Mouse (Mus musculus): Measurements from ENCODE around the gene Slc38a10. TPM values are rescaled to one million over a fixed set of nuclear protein-coding genes. Genes with fewer than 3 reads are reported as not detected.

Gene Slc38a10
- 10 to 100 TPM; 81.0 to 82.4 TPM for total RNA-seq (2021)
- long read RNA-seq, experiment 1, full-length matches to known transcripts = 42 of 111 reads
- long read RNA-seq, experiment 1, partial matches to known transcripts = 10 of 111 reads
- long read RNA-seq, experiment 1, other reads (novel, unspliced or antisense) = 59 of 111 reads
- long read RNA-seq, experiment 2, full-length matches to known transcripts = 20 of 68 reads
- long read RNA-seq, experiment 2, partial matches to known transcripts = 6 of 68 reads
- long read RNA-seq, experiment 2, other reads (novel, unspliced or antisense) = 42 of 68 reads

DNA sequence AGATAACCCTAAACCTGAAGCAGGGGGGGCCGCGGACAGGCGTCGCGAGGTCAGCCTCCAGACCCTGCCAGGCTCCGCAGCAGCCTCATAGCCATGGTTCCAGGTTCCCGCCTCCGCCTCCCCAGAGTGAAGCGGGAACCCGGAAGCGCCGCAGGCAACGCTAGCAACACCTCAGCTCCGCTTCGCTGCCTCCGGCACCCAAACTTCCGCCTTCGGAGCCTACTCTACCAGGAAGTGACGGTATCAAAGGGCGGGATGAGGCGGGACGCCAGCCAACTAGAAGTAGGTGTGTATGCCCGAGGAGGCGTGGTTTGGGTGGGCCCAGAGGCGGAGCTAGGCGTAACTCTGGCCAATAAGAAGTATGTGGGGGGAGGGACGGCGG lies at the start of gene Slc38a10:
Gene Slc38a10 (minus strand): TSS at position 234 of the 382 bp plus-strand sequence.
- DNase-seq (ENCODE audit: extremely low spot score in 1 of 2, low spot score in 2 of 2) = peak; percentile 99
- no peak for TF ChIP-seq CTCF (IDR thresholded peaks at IDR 0.05)
- H3K4me3 ChIP-seq = peak within 1 kb of the TSS; percentile 81
- peak within 1 kb of the TSS; percentile 88 for H3K27ac ChIP-seq
- intact Hi-C loops (cut with DNase I) = no loop called here

DNA sequence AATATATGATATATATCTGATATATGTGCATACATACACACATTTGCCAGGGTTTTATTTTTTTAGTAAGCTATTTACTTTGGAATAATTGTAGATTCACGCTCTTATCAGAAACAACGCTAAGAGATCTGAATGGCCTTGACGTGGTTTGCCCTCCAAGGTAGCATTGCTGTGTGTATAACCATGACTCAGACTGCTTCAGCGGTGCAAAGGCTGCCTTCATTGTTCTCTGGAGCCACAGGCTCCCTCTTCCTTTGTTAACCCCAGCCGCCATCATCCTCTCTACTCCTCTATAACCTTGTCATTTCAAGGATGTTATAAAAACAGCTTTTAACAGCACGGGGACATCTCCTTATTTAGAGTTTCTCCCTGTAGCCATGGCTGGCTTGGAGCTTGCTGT lies 49.5 kb upstream of the Slc38a10 start:
- no peak for TF ChIP-seq CTCF (IDR thresholded peaks at IDR 0.05)
- Histone ChIP-seq H3K4me3 (no peak overlapping the region), H3K27ac (no peak overlapping the region)
- DNase-seq (ENCODE audit: extremely low spot score in 1 of 2, low spot score in 2 of 2) = no peak
- intact Hi-C loops (cut with DNase I) = no loop called here

DNA sequence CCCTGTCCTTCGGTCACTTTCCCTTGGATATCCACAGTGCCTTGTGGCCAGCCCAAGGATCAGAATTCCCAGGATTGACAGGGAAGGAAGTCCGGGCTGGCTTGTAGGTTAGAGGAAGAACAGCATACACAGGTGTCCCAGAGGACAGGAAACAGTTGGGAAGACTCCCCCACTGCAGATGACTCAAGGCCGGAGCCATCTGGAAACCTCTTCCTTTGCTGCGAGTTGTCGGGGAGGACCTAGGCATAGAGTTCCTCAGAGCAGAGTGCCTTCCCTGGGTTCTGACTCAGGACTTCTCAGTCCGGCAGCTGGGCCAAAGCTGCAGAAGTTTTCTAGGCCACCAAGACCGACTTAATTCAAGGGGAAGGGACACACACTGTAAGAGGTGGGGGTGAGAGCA lies 48.6 kb upstream of the Slc38a10 start:
- H3K27ac ChIP-seq = no peak overlapping the region
- no peak for DNase-seq (ENCODE audit: extremely low spot score in 1 of 2, low spot score in 2 of 2)
- TF ChIP-seq CTCF (IDR thresholded peaks at IDR 0.05) = no peak
- no peak overlapping the region for H3K4me3 ChIP-seq
- intact Hi-C loops (cut with DNase I) = no loop called here

DNA sequence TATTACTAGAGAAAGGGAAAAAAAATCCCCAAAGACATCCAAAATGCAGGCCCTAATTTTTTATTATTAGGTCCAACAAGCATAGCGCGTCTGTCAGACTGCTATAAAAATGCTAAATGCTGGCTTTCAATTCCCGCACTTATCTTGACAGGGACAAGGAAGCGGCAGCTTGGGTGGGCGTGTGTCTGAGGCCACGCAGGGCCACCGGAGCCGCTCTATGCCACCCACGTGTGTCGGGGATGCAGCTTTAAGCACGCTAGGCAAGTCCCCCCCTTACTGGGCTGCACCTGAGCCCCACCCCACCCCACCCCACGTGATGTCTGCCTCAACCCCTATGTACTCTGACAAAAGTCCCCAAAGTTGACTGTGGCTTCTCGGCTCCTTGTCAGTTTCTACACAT lies 47.7 kb upstream of the Slc38a10 start:
- intact Hi-C loops (cut with DNase I) = no loop called here
- no peak for TF ChIP-seq CTCF (IDR thresholded peaks at IDR 0.05)
- Histone ChIP-seq H3K4me3 (no peak overlapping the region), H3K27ac (no peak overlapping the region)
- no peak for DNase-seq (ENCODE audit: extremely low spot score in 1 of 2, low spot score in 2 of 2)

DNA sequence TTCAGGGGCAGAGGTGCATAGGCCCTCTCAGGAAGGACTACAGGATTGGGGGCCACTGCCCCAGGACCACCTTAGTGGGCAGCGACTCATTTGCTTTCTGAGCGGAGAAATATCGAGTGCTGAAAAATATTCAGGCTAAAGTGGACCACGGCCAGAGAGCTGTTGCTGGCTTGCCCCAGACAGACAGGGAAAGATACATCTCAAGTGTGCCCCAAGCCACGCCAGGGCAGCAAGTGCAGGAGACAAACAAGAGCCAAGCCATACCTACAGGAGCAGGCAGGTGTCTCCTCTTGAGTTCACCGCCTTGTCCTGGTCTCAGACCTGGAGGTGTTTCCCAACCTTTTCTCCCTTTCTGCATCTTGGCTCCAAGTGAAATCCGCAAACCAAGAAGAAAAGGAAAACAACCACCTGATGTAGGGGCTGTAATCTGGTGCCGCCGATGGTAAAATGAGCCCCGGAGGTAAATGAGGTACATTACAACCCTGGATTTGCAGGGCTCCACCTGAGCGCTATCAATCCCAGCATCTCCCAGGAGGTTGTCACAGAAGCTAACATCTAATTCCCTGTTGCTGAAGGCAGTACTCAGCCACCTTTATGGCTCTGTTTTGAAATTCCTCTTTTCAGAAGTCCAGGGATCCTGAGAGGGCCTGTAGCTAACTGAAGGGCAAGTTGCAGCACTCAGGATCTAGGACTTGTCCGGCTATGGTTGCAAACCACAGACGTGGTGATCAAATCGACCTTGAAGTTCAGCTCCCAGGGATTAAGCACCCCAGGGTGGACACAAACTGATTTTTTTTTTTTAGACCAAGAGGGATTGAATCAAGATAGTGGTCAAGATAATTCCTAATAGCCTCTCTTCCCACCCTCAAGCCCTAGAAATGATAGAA lies 39.6 kb upstream of the Slc38a10 start:
- no peak for DNase-seq (ENCODE audit: extremely low spot score in 1 of 2, low spot score in 2 of 2)
- TF ChIP-seq CTCF (IDR thresholded peaks at IDR 0.05) = no peak
- H3K4me3 ChIP-seq = peak overlapping the region; percentile 79; the same call in 1 of the 2 replicates
- intact Hi-C loops (cut with DNase I) = no loop called here
- peak overlapping the region; percentile 73; the same call in 1 of the 2 replicates for H3K27ac ChIP-seq

DNA sequence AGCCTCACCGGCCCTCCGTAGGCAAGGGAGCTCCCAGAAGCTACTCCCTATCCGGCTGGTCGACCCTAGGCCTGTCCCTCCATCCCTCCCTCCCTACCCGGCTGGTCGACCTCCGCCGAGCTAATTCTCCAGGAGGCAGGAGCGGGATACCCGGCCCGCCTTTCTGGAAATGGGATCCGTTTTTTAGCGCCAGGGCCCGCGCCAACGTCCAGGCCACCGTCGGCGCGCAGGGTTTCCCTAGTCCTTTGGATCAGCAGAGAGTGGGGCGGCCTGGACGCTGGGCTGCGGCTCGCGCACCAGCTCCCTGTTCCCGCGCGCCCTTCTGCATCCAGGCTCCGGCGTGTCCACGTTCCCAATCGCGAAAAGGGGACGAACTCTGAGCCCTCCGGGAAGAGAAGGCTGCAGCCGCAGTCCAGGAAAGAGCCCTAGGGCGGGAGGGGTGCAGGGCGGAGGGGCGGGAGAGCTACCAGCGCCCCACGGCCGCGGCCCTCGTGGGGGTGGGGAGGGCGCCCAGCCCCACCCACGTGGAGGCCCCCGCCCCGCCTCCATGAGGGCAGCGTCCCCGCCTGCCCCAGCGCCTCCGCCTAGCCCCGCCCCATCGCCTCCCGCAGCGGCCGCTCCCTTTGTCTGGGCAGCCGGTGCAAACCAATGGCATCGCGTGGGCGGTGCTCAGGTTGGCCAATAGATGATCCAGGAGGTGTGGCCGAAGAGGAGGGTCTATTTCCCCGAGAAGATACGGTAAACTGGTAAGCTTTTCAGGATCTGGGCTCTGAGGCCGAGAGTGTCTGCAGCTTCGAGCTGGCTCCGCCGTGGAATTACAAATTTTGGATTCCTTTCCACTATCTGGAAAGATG lies 38.5 kb upstream of the Slc38a10 start:
- H3K4me3 ChIP-seq = peak overlapping the region; percentile 79
- no peak for TF ChIP-seq CTCF (IDR thresholded peaks at IDR 0.05)
- intact Hi-C loops (cut with DNase I) = loop anchor here (1.0 to 2.0 kb wide), 2 partner anchors 72 to 117 kb away; no protein-coding TSS in a partner anchor
- peak; percentile 97 to 98 for DNase-seq (ENCODE audit: extremely low spot score in 1 of 2, low spot score in 2 of 2)
- H3K27ac ChIP-seq = peak overlapping the region; percentile 95

DNA sequence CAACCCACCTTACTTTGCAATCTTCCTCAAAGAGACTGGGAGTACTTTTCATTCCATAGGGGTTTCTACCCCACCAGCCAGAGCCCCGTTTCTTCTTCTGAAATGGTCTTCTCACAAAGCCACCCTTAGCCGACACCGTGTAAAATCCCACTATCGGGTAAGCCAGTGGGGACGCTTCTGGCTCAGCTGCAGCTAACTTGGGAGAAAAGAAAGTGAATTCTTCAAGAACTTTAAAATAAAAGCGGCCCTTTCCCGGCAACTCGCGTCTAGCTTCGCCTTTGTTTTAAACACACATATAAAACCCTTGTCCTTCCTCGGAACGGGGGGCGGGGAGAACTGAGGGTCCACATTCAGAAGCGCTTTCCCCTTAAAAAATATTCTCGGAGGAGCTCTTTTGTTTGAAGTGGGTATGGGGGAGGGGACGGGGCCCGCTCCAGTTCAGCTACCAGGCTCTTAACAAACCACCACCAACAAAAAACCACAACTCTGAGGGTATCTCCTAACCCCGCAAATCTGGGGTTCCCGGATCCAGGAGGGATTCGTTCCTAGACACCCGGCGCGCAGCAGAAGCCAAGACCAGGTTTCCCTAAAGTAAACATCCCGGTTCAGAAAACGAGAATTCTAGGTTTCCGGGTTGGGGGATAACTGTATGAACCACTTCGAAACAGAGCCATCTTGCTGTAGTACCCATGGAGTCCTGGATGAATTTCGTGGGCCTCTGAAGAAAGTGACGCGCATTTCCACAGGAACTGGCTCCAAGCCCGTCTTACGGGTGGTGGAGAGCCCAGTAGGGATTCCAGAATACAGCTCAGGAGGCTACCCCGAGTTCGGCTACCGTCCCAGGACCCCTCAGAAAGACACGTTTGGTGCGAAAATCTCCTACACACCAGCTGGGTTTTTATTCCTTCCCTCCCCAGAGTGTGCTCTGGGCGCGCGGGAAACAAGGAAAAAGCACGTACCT lies 37.6 kb upstream of the Slc38a10 start:
- intact Hi-C loops (cut with DNase I) = loop anchor here (1.0 to 2.0 kb wide), 3 partner anchors 48 to 118 kb away; no protein-coding TSS in a partner anchor
- DNase-seq (ENCODE audit: extremely low spot score in 1 of 2, low spot score in 2 of 2) = peak; percentile 44 to 49
- TF ChIP-seq CTCF (IDR thresholded peaks at IDR 0.05) = no peak
- Histone ChIP-seq H3K4me3 (peak overlapping the region; percentile 79), H3K27ac (peak overlapping the region; percentile 95)

DNA sequence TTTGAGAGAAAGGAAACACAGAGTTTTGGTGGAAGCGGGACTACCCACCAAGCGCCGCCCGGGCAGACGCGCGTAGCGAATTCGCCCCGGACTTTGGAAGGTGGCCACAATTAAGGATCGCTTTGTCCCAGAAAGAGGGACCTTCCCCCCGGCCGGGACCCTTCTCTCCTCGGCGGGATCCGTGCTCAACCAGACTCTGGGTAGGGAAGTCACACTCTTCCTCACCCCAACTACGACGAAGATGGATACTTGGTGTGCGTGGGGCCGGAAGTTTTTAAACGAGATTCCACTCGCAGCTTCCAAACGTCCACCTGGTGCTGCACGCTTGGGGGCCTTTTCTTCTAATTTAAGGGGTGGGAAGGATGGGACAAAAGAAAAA lies 36.9 kb upstream of the Slc38a10 start:
- Histone ChIP-seq H3K4me3 (peak overlapping the region; percentile 79), H3K27ac (peak overlapping the region; percentile 95)
- TF ChIP-seq CTCF (IDR thresholded peaks at IDR 0.05) = no peak
- intact Hi-C loops (cut with DNase I) = loop anchor here (1.0 to 2.0 kb wide), 2 partner anchors 48 to 119 kb away; no protein-coding TSS in a partner anchor
- DNase-seq (ENCODE audit: extremely low spot score in 1 of 2, low spot score in 2 of 2) = peak; percentile 33 to 35

DNA sequence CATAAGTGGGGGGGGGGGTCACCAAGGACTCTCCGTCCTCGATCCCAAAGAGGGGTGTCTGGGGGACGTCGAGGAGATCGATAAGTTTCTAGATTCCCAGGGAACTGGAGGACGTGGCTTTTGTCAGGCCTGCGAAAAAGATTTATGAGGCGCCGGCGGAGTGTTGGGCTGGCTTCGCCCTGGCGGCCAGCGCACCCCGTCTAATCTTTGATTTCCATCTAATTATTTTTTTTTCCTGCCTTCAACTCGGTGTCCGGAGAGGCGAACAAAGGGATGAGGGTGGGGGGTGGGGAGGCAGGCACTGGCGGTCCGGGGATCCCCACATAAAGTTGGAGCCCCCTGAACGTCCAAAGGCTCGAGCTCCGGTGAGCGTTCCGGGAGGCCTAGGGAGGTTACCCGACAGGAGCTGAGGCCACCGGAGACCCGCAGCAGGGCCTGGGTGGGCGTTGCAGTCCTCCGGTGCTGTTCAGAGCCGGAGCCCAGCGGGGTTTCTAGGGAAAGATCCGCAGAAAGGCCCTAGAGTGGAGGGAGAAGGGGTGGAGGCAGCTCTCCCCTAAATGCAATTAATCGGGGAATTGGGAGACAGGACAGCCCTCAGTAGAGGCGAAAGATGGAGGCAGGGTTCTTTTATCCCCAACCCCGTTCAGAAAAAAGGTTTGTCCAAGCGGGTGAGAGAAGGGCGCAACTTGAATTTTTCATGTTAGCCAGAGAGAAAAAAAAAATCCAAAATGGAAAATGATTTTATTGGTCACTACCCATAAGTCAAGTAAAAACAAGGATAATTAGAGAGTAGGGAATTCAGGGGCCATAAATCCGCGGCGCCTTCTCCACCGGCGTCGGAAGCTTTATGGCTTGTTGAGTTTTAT lies 36.3 kb upstream of the Slc38a10 start:
- TF ChIP-seq CTCF (IDR thresholded peaks at IDR 0.05) = no peak
- Histone ChIP-seq H3K4me3 (peak overlapping the region; percentile 79), H3K27ac (peak overlapping the region; percentile 95)
- intact Hi-C loops (cut with DNase I) = loop anchor here (1.0 to 2.0 kb wide), 2 partner anchors 49 to 119 kb away; no protein-coding TSS in a partner anchor
- no peak for DNase-seq (ENCODE audit: extremely low spot score in 1 of 2, low spot score in 2 of 2)

All from left cerebral cortex, adult 2 months (tissue).